Mouse (Mus musculus): ENCODE data around the gene Mettl7a1.

- no peak for TF ChIP-seq CTCF (IDR thresholded peaks at IDR 0.05)
- TF ChIP-seq EP300 (IDR thresholded peaks at IDR 0.05) = no peak
Measured at GRCm38 (mm10) chr15:100352711-100353250, 48.8 kb downstream of the Mettl7a1 start, which contains the start of the genes Methig1 and Mettl7a2.

Measured in lung, postnatal 0 days (tissue).